Mouse (Mus musculus): ENCODE results near the gene Troap.

Gene Troap

GRCm38 (mm10) chr15:99085997-99086396 lies 11.6 kb downstream of the Troap start:
- no peak for DNase-seq (ENCODE audit: low spot score)

- peak; percentile 43 for DNase-seq (ENCODE audit: low spot score)
These were observed 13.1 kb downstream of the Troap start, which contains the start of gene C1ql4 for GRCm38 (mm10) chr15:99087253-99088075. TSS of gene C1ql4 (minus strand) at chr15:99087817.

GRCm38 (mm10) chr15:99088292-99088691 lies 13.9 kb downstream of the Troap start:
- peak; percentile 83 for DNase-seq (ENCODE audit: low spot score)

GRCm38 (mm10) chr15:99089069-99089468 lies 14.7 kb downstream of the Troap start:
- DNase-seq (ENCODE audit: low spot score), result no peak

GRCm38 (mm10) chr15:99092870-99093269 lies 18.5 kb downstream of the Troap start, which contains the start of gene Dnajc22:
TSS of gene Dnajc22 (plus strand) at chr15:99093170.
- no peak for DNase-seq (ENCODE audit: low spot score)

GRCm38 (mm10) chr15:99093291-99094258 lies 19.2 kb downstream of the Troap start:
- peak; percentile 44 for DNase-seq (ENCODE audit: low spot score)

GRCm38 (mm10) chr15:99094631-99095270 lies 20.4 kb downstream of the Troap start:
- no peak for DNase-seq (ENCODE audit: low spot score)

GRCm38 (mm10) chr15:99095356-99095755 lies 21.0 kb downstream of the Troap start:
- DNase-seq (ENCODE audit: low spot score), result no peak

GRCm38 (mm10) chr15:99096061-99096793 lies 21.9 kb downstream of the Troap start:
- DNase-seq (ENCODE audit: low spot score), result no peak

- DNase-seq (ENCODE audit: low spot score), result peak; percentile 56
These were observed 22.6 kb downstream of the Troap start for GRCm38 (mm10) chr15:99096831-99097500.

- no peak for DNase-seq (ENCODE audit: low spot score)
These were observed 23.6 kb downstream of the Troap start for GRCm38 (mm10) chr15:99097840-99098492.

GRCm38 (mm10) chr15:99098493-99098861 lies 24.1 kb downstream of the Troap start:
- DNase-seq (ENCODE audit: low spot score), result no peak

- DNase-seq (ENCODE audit: low spot score), result peak; percentile 63
These were observed 24.8 kb downstream of the Troap start for GRCm38 (mm10) chr15:99099139-99099556.

- no peak for DNase-seq (ENCODE audit: low spot score)
These were observed 25.6 kb downstream of the Troap start for GRCm38 (mm10) chr15:99099984-99100383.

- no peak for DNase-seq (ENCODE audit: low spot score)
These were observed 30.9 kb downstream of the Troap start for GRCm38 (mm10) chr15:99105238-99105637.

- DNase-seq (ENCODE audit: low spot score), result no peak
These were observed 33.5 kb downstream of the Troap start for GRCm38 (mm10) chr15:99107866-99108265.

- DNase-seq (ENCODE audit: low spot score), result no peak
These were observed 36.8 kb downstream of the Troap start for GRCm38 (mm10) chr15:99111139-99111538.

GRCm38 (mm10) chr15:99111809-99112208 lies 37.4 kb downstream of the Troap start:
- no peak for DNase-seq (ENCODE audit: low spot score)

GRCm38 (mm10) chr15:99112843-99113395 lies 38.5 kb downstream of the Troap start:
- no peak for DNase-seq (ENCODE audit: low spot score)

- no peak for DNase-seq (ENCODE audit: low spot score)
These were observed 39.1 kb downstream of the Troap start for GRCm38 (mm10) chr15:99113396-99113975.
